Mouse (Mus musculus): ENCODE data around the gene Sike1.

Gene Sike1

GRCm38 (mm10) chr3:102995605-102996321 is at the start of gene Sike1:
Sike1 (plus strand) TSS chr3:102995708.
- DNase-seq, result peak; percentile 96

DNA sequence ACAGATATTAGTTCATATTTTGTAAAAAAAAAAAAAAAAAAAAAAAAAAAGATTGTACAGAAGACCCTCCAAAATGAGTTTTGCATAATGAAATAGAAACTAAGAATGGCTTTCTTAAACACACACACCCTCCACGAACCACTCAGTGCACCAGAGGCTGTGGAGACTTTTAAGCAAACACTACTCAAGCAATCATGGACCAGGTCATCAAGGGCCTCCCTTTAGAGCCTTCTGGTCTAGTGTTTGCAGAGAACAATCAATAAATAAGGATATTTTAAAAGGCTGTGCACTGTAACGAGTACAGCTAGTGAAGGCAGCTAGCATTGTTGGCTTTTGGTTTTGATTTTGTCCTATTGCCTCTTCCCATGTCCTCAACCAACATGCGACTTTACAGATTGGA is 49.2 kb upstream of the Sike1 start:
- no peak for DNase-seq

- DNase-seq, result no peak
Observed at GRCm38 (mm10) chr3:102946861-102947260, 48.6 kb upstream of the Sike1 start.

GRCm38 (mm10) chr3:102954476-102954875 is 41.0 kb upstream of the Sike1 start:
- no peak for DNase-seq

- no peak for DNase-seq
Observed at GRCm38 (mm10) chr3:102955143-102955542, 40.4 kb upstream of the Sike1 start.

DNA sequence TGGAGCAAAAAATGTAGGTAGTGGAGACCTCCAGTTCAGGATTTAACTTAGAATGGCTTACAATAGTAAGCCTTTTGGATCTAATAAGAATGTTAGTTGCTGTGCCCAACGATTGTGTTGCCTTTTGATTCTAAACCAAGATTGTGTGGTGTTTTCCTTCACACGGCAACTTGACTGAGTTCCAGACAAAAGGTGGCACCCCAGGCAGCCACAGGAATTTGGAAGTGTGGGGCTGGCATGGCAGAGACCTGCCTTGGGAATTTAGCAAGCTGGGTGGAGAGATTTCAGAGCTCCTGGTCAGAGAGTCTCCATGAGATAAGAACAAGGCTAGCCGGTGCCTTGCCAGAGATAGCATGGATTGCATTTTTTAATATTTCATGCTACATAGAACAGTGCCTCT is 39.9 kb upstream of the Sike1 start:
- DNase-seq, result no peak

DNA sequence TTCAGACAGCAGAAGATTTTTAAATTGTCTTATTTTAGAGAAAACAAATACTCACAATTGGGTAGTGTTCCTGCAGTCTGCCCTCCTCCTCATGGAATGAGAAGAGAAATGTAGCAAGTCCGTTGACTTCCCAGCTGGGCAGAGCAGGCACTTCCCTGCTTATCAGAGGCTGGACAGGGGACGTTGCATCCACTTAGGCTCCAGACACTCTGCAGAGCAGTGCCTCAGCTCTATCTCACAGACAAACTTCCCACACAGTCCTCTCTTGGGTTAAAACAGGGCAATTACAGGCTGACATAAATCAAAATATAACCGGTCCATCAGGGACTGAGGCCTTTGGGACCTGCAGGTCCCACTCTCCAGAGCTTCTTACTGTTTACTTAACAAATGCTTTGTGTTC is 31.5 kb upstream of the Sike1 start, which contains the start of gene Nr1h5:
Gene Nr1h5, minus strand, starts transcription at position 101 of the 400 bp plus-strand sequence.
- DNase-seq, result no peak

DNA sequence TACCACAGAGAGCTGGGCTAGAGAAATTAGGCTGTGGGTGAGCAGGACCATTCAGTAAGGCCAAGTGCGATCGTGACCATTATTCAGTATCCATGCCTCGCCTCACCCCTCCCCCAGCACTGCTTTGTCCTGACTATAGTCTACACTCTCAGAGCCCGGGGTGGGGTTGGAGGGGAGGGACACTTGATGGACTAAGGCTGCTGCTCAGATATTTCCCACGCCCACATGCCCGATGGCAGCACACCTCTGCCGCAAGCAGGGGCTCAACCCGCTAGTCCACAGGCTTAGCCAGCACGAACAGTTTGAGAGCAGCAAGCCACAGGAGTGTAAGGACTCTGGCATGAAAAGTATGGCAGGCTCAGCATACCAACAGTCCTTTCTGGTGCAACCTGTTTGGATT is 25.4 kb upstream of the Sike1 start:
- no peak for DNase-seq

DNA sequence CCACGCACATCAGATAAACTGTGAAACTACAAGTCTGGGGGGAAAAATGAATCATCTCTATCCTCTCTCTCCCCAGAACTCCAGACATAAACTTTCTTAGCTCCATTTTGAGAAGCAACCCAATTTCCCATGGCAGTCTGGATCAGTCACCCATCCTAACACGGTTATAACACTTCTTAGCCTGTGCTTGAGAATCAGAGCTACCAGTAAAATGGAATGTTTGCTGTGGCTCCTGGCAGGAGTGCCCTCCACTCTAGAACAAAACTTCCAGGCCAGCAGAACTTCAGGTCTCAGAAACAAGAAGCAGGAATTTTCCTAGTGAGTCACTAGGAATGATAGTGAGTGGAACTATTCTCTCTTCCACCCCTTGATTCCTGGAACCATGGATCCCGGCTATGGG is 25.0 kb upstream of the Sike1 start:
- DNase-seq, result no peak

- DNase-seq, result no peak
Observed at GRCm38 (mm10) chr3:102976906-102977305, 18.6 kb upstream of the Sike1 start.

GRCm38 (mm10) chr3:102979550-102980348 is 15.8 kb upstream of the Sike1 start:
- DNase-seq, result no peak

DNA sequence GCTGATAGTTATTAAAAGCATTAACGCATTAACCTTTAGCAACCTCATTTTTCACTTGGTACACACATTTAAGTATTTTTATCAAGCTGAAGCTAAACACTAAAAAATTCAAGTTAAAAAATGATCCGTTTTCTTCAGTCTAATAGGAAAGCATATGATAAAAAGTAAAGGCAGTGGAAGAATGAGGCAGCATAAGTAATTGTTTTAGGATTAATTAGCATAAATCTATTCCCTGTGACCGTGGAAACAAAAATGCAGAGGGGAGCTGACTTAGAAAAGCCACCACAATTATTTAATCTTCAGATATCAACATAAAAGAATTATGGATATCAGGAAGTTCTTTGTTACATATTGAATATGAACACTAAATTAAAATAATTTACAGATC is 15.2 kb upstream of the Sike1 start:
- no peak for DNase-seq

GRCm38 (mm10) chr3:102991041-102991440 is 4.5 kb upstream of the Sike1 start:
- DNase-seq, result no peak

DNA sequence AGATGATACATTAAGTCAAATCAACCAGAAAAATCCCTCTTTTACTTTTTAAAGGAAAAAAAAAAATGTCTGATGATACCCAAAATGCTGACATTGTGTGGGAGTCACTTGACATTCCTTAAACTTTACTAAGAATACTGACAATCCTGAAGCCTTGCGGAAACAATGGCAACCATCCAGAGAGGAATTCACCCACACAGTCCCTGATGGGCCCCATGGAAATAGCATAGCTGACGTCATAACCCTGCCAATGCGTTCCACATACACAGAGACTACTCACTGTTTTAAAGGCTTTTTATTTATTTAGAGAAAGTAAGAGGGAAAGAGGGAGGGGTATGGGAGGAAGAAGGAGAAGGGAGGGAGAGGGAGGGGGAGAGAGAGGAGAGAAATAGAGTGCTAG is 2.6 kb upstream of the Sike1 start:
- no peak for DNase-seq

DNA sequence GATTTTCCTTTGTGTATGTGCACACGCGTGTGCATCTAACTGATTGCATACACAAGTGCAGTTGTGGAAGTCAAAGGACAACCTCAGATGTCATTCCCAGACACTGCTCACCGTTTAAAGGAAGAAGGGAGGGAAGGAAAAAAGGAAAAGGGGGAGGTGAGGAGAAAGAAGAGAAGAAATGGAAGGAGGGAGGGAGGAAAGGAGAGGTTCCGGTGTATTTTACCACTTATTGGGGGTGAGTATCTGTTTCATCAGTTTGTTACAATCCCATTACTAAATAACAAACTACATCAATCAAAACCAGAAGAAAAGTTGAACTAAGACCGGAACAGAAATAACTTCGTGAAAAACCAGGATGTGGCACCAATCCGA is 289 bp upstream of the Sike1 start:
- DNase-seq, result no peak

GRCm38 (mm10) chr3:102997036-102997435 is 1.5 kb downstream of the Sike1 start:
- DNase-seq, result no peak

DNA sequence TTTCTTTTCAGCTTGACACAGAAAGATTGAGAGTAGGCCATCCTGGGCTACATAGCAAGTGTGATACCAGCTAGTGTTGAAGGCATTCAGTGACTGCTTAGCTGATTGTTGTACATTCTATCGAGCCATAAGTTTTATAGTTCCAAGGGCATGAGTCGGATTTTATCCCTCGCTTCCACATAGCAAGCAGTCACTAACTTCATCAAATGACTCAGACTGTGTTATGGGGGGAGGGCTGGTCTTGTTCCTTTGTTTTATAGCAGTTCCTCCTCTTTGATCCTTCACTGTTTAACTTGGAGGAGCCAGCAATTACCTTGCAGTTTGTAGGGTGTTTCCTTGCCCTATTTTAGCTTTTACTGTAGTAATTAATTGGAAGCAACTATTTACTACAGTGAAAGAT is 2.1 kb downstream of the Sike1 start:
- DNase-seq, result no peak

DNA sequence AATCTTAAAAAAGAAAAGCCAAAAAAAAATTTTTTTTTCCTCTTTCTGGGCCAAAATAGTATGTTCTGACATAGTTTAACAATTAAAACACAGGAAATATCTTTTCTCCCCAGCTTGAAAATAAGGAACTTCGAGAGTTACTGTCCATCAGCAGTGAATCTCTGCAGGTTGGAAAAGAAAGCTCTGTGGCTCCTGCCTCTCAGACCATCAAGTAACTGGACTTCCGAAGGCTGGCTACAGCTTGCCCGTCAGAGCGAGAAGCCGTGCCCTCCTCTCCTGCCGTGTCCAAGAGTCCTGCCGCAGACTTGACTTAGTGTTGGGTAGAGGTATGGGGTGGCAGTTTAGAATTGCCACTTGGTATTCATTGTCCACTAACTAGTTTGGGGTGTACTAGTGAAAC is 6.1 kb downstream of the Sike1 start:
- no peak for DNase-seq

- no peak for DNase-seq
Observed at GRCm38 (mm10) chr3:103017350-103017749, 21.8 kb downstream of the Sike1 start.

- DNase-seq, result no peak
Observed at GRCm38 (mm10) chr3:103019462-103019861, 24.0 kb downstream of the Sike1 start.

DNA sequence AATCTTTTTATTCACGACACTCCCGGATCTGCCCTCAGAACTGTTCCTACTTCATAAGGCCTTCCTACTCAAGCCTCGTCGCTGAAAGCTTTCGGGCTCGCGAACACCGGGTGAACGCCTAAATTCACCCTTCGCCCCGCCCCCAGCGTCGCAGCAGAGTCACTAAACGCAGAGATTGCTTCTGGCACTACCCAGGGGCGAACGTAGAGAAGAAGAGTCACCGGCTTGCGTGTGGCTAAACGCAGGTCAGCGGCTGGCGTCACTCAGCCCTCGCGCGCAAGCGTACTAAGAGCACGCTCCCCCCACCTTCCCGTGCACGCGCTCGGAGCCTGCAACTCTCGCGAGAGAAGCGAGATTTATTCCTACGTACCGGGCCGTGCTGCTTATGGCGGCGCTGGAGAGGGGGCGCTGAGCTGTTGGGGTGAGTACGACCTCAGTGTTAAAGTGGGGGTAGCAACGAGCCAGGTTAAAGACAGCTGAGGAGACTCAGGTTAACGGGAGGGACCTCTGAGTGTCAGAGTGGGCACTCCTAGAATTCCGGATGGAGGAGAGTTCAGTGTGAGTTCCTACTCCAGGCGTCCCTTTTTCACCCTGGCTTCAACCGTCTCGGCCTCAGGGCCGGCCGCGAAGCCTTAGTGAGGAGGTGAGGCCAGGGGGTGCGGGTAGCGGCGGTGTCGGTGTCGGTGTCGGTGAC is 24.9 kb downstream of the Sike1 start, which contains the start of gene Csde1:
Gene Csde1, plus strand, starts transcription at position 178 of the 694 bp plus-strand sequence.
- DNase-seq, result peak; percentile 98

GRCm38 (mm10) chr3:103020943-103021638 is 25.6 kb downstream of the Sike1 start:
- peak; percentile 94 for DNase-seq

DNA sequence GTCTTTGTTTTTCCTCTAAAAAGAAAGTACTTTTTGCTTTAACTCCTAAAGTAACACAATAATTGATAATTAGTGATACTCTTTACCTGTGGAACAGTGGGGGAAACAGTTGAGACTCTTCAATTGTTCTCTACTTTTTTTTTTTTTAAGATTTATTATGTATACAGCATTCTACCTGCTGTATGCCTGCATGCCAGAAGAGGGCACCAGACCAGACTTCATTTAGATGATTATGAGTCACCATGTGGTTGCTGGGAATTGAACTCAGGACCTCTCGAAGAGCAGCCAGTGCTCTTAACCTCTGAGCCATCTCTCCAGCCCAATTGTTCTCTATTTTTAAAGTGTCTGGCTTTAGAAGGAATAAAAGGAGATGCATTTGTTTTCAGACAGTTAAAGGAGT is 30.7 kb downstream of the Sike1 start:
- DNase-seq, result no peak

Data from kidney, postnatal 10 days (tissue).